Mouse (Mus musculus): ENCODE data around the gene Ankrd12. TPM values are rescaled to one million over a fixed set of nuclear protein-coding genes. Genes with fewer than 3 reads are reported as not detected.

The Ankrd12 gene
- total RNA-seq, 2 experiments from 2014 or later, result 27.3 to 45.0 TPM

DNA sequence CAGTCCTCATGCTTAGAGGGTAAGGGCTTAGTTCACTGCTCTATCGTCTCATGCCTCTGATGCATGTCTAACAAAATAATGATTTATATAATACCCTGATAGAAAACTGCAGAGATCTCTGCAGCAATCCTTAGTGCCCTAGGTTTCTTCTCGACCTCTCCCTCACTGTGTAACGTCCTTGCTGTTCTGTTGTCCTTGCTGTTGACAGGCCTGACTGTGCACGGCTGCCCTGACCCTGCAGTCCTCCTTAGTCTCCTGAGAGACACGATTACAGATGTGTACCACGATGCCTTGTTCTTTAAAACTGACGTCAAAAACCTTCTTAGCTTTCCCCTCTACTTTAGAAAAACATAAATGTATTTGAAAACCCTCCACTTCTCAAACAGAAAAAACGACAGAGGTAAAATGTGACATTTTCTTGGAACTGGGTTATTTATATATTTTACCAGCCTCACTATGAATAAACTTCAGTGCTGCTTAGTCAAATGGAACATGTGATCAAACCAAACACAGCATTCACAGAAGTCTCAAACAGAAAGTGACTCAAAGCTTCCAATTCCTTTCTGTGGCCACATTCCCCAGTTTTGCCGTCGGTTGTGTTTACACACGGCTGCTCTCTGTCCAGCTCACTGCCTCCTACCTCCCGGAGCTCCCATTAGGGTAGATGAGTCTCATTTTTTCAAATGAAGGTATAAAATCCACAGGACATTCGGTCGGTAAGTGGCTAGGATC, 137.3 kb downstream of the Ankrd12 start:
- ATAC-seq (replicated peaks; ENCODE audit: low FRiP score, poor library complexity, severe bottlenecking), result no peak

DNA sequence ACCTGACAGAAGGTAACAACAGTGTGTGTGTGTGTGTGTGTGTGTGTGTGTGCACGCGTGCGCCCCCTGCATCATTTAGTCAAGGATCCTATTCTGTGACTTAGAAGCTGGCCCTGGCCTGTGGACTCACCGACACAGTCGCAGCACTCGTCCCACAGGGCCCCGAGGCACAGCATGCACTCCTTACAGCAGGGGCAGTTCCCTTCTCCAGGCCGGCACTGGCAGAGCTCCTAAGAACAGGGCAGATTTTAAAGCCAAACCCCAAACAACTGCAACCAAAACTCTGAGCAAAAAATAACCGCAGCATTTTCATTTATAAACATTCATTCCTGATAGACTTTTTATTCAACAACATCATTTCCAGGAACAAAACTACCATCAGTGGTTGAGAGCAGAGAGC, 139.2 kb downstream of the Ankrd12 start:
- ATAC-seq (replicated peaks; ENCODE audit: low FRiP score, poor library complexity, severe bottlenecking), result no peak

DNA sequence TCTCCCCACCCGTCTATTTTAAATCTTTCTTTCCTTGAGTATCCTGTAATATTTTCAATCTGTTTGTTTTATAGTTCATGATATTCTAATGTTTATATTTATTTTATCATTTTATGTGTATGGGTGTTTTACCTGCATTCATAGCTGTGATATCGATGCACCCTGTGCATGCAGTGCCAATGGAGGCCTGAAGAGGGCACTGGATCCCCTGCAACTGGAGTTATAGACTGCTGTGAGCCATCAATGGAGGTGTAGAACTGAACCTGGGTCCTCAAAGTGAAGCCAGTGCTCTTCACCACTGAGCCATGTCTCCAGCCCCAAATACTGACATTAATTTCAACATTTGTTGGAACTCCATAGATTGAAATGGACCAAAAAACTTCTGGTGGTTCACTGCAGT, 143.1 kb downstream of the Ankrd12 start:
- peak; percentile 79 for ATAC-seq (replicated peaks; ENCODE audit: low FRiP score, poor library complexity, severe bottlenecking)

DNA sequence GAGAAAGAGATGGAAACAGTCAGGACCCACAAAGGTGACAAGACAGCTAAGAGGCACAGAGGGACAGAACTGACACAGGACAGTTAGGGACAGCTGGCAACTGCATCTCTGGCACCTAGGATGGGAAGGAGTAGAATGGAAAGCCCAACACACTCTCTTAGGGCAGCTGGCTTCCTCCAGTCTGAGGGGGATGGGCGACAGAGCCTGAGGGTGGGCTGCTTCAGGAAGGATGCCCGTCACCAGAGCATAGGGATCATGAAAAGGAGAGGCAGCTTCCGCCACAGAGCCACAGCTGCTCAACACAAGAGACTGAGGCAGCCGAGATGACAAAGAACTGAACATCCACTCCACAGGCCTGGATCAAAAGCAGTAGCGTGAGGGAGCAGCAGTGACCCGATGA, 145.4 kb downstream of the Ankrd12 start:
- ATAC-seq (replicated peaks; ENCODE audit: low FRiP score, poor library complexity, severe bottlenecking), result no peak

DNA sequence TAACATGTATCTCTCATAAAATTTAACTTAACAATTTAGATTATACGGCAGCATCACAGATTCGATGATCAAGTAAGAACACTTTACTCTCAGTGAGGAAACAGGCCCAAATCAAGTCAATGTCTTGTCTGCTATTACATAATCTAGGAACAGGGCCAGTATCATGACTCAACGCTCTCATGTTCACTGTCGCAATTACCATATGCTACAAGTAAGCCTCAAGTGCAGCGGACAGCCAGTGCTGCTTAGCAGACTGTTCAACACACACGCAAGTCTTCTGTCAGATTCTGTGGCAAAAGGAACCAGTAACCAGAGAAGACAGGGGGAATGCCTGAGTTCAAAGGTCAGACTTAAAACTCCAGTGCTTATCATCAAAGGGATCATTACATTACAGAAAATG, 145.9 kb downstream of the Ankrd12 start:
- no peak for ATAC-seq (replicated peaks; ENCODE audit: low FRiP score, poor library complexity, severe bottlenecking)

DNA sequence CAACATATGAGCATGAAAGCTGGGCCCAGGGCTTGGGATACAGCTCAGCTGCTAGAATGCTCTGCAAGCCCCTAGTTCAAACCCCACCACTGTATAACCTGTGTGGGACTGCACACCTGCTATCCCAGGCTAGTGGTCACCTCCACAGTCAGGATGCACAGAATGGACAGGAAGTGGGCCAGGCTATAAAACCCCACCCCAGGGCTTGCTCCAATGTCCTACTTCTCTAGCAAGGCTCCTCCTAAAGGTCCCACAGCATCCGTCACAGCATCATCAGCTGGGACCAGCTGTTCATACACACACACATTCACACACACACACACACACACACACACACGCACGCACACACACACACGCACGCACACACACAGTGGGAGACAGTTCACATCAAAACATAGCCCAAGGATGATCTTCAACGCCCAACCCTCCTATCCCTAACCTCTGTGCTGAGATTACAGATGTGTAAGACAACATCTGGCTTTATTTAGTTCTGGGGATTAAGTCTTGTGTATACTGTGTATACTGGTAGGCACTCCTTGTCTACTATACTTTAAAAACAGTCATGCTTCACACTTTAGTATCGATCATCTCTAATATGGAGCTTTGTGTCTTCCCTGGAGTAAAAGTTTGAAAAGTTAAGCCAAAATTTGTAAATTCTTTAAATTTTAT, 146.6 kb downstream of the Ankrd12 start:
- no peak for ATAC-seq (replicated peaks; ENCODE audit: low FRiP score, poor library complexity, severe bottlenecking)

DNA sequence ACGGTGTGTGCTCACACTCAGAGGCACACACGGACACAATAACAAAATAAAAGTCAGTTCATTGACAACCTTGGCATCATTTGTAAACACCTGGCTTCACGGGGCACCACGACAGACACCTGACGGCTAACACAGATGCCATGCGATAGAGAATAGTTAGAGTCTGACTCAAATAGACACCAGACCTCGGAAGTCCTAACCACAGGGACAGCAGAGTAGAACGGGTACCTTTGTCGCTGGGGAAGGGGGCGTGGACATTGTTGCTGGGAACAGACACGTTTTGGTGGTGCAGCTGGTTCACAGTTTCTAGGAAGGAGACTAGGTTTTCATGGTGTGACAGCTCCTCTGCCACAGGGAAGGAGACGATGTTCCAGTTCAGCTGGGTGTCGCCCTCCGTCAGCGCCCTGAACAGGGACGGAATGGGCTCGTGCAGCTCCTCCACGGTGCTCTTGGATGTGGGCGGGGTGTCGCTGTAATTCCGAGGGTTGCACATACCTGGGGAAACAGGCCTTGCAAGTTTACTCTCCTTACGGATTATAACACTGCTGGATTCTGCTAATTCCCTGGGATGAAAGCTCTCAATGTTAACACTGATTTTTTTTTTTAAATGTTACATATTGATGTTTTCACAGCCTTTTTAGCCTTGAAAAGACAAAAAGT, 147.4 kb downstream of the Ankrd12 start:
- no peak for ATAC-seq (replicated peaks; ENCODE audit: low FRiP score, poor library complexity, severe bottlenecking)

DNA sequence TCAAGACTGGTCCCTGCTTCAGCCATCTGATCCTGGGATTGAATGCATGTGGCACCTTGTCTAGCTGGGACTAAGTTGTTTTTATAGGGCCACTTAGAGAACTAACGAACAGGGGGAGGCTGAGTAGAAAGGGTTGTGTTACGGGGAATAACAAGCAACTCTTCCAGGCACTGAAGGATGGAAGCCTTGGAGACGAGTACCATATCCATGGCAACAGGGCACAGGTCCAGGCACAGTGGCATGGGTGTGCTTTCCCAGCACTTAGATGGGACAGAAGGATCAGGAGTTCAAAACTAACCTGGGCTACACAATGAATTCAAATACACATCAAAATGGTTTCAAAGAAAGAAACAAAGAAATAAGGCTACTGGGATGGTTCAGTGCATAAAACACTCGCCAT, 149.8 kb downstream of the Ankrd12 start:
- ATAC-seq (replicated peaks; ENCODE audit: low FRiP score, poor library complexity, severe bottlenecking), result no peak

DNA sequence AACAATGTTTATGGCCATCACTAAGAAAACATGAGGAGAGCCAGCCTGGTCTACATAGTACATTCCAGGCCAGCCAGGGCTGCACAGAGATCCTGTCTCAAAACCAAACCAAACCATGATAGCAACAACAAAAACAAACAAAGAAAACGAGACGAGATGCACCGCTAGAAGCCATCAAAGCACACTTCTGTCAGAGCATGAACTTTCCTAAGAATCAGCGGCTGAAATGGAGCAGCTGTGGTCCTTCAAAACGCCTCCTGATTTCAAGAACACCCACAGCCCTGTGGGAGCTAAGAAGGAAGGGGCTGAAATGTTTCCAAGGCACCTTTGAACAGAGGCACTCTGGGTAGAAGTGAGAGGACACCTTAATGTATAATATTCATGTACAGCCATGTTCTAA, 152.7 kb downstream of the Ankrd12 start:
- no peak for ATAC-seq (replicated peaks; ENCODE audit: low FRiP score, poor library complexity, severe bottlenecking)

DNA sequence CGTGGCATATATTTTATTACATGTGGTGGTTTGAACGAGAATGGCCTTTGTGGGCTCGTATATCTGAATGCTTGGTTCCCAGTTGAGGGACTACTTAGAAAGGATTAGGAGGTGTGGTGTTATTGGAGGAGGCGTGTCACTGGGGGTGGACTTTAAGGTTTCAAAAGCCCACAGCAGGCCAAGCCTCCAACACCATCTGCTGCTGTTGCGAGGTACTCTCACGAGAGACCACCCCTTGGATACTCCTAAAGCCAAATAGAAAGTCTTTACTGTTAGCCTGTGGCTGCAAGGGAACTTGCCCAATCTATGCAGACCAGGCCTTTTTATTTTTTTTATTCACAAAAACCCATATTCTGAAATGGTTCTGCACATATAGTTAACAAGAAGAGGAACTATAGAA, 154.9 kb downstream of the Ankrd12 start:
- ATAC-seq (replicated peaks; ENCODE audit: low FRiP score, poor library complexity, severe bottlenecking), result no peak

DNA sequence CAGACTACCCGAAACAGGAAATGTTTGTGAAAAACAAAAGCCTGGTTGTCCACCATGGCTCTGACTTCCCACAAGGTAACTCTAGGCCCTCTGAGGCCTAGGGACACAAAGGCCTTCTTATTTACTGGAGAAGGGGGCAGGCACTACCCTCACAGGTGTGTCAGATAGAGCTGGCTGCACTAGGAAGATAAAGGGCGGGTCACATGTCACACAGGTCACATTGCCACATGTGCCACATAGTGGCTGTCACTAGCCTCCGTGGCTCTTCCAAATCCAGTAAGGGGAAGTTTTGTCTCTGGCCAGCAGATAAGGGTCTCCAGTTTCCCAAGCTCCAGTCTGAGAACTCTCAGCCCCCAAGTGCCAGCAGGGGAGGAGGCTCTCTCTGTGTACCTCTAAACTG, 157.7 kb downstream of the Ankrd12 start:
- ATAC-seq (replicated peaks; ENCODE audit: low FRiP score, poor library complexity, severe bottlenecking), result peak; percentile 63

DNA sequence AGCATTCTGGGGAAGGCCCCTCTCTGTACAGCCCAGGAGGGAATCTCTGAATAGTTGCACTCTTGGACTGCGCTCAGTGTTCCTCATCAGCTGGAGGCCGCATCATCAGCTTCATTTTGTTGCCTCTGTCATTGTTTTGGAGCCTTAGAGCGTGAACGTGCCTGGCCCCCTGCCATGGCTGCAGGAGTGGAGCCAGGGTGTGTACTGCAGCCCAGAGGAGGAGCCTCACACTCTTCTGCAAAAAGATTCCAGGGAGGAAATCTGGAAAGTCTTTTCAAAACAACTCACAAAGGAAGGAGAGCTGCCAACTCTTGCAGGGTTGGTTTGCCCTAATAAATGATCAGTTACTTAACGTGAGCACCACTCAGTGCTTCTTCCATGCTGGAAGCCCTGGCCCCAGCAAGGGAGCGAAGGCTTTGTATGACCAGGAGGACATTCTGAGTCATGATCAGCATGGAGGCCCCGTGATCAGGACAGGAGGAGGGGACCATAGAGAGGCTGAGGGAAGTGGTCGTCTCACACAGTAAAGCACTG, 160.7 kb downstream of the Ankrd12 start:
- no peak for ATAC-seq (replicated peaks; ENCODE audit: low FRiP score, poor library complexity, severe bottlenecking)

Other genes with a start within 250 kb of the Ankrd12 start
- gene Ralbp1, start 191.3 kb downstream of the Ankrd12 start, total RNA-seq (2015; ENCODE audit: low replicate concordance), result 24.0 and 35.5 TPM in 2 replicates
- 83.8 and 90.1 TPM in 2 replicates for gene Ralbp1, start 191.3 kb downstream of the Ankrd12 start, total RNA-seq (2017; ENCODE audit: low replicate concordance)
- gene Twsg1, start 125.9 kb downstream of the Ankrd12 start, total RNA-seq (2015; ENCODE audit: low replicate concordance), result 4.0 and 8.3 TPM in 2 replicates
- gene Twsg1, start 125.9 kb downstream of the Ankrd12 start, total RNA-seq (2017; ENCODE audit: low replicate concordance), result 4.3 and 6.4 TPM in 2 replicates
- 58.2 and 67.7 TPM in 2 replicates for gene Ndufv2, start 24.5 kb upstream of the Ankrd12 start, total RNA-seq (2015; ENCODE audit: low replicate concordance)
- gene Ndufv2, start 24.5 kb upstream of the Ankrd12 start, total RNA-seq (2017; ENCODE audit: low replicate concordance), result 60.4 TPM in 2 replicates
- gene Washc1, start 34.5 kb upstream of the Ankrd12 start, total RNA-seq (2015; ENCODE audit: low replicate concordance), result 5.4 and 9.6 TPM in 2 replicates
- 5.9 and 8.9 TPM in 2 replicates for gene Washc1, start 34.5 kb upstream of the Ankrd12 start, total RNA-seq (2017; ENCODE audit: low replicate concordance)
- 1.2 and 3.1 TPM in 2 replicates for gene Ddx11, start 46.4 kb upstream of the Ankrd12 start, total RNA-seq (2015; ENCODE audit: low replicate concordance)
- 3.5 and 6.0 TPM in 2 replicates for gene Ddx11, start 46.4 kb upstream of the Ankrd12 start, total RNA-seq (2017; ENCODE audit: low replicate concordance)

Measured in erythroblast, adult 5-6 weeks (primary cell).